Mouse (Mus musculus) C2C12 (cell line): ENCODE data around the gene Spata2. TPM values are rescaled to one million over a fixed set of nuclear protein-coding genes. Genes with fewer than 3 reads are reported as not detected.

ENCODE experiments used
- H3K27me3 ChIP-seq: one replicate; pipeline ENCODE4 v1.6.1; 2011; ENCODE audit not compliant: control insufficient read depth, insufficient read depth, insufficient read length
- H3K36me3 ChIP-seq: one replicate; pipeline ENCODE4 v1.6.1; 2011; ENCODE audit not compliant: control insufficient read depth, insufficient read depth
- H3K4me3 ChIP-seq: one replicate; pipeline ENCODE4 v1.5.1; 2011; ENCODE audit warnings: mild to moderate bottlenecking, control low read depth; ENCODE audit not compliant: poor library complexity, insufficient read depth, severe bottlenecking
- H3K79me2 ChIP-seq: one replicate; pipeline ENCODE4 v1.6.1; 2011; ENCODE audit not compliant: control insufficient read depth, insufficient read depth
- H3K79me3 ChIP-seq: one replicate; pipeline ENCODE4 v1.6.1; 2011; ENCODE audit warnings: low read depth, control low read depth
- H3ac ChIP-seq: one replicate; pipeline ENCODE3; 2011; ENCODE audit warnings: low read depth; ENCODE audit not compliant: control insufficient read depth, insufficient read length
- CEBPB ChIP-seq: IDR thresholded peaks from one replicate; pipeline ENCODE4 v1.6.1; 2011; ENCODE audit warnings: low read depth, mild to moderate bottlenecking, control low read depth, moderate library complexity
- CTCF ChIP-seq: IDR thresholded peaks from one replicate; pipeline ENCODE4 v1.5.1; 2011; ENCODE audit not compliant: control insufficient read depth, insufficient read depth, insufficient read length
- FOSL1 ChIP-seq: IDR thresholded peaks from one replicate; pipeline ENCODE4 v1.8.0; 2011; ENCODE audit warnings: mild to moderate bottlenecking, low read length; ENCODE audit not compliant: poor library complexity, insufficient read depth, severe bottlenecking
- MAX ChIP-seq: IDR thresholded peaks from one replicate; pipeline ENCODE4 v1.6.1; 2011; ENCODE audit warnings: mild to moderate bottlenecking, control low read depth
- MYOD1 ChIP-seq: IDR thresholded peaks from one replicate; pipeline ENCODE4 v1.6.1; 2011; ENCODE audit warnings: low read depth; ENCODE audit not compliant: control insufficient read depth, insufficient read length
- MYOG ChIP-seq: IDR thresholded peaks from one replicate; pipeline ENCODE4 v1.6.1; 2011; ENCODE audit not compliant: control insufficient read depth, insufficient read length; ENCODE audit errors: extremely low read depth
- USF1 ChIP-seq: IDR thresholded peaks from one replicate; pipeline ENCODE4 v1.6.1; 2011; ENCODE audit warnings: low read depth, mild to moderate bottlenecking, control low read depth, moderate library complexity
- polyA plus RNA-seq: library from polyadenylated mRNA; unstranded; fragments of >200 nt; fragmentation: generic; extraction: Trizol; gene quantifications from one replicate; pipeline ENCODE4 v1.2.1, GENCODE M21; 2012; ENCODE audit warnings: missing spikeins

Spata2 gene
- polyA plus RNA-seq, 1 experiment, result 10.4 TPM

DNA sequence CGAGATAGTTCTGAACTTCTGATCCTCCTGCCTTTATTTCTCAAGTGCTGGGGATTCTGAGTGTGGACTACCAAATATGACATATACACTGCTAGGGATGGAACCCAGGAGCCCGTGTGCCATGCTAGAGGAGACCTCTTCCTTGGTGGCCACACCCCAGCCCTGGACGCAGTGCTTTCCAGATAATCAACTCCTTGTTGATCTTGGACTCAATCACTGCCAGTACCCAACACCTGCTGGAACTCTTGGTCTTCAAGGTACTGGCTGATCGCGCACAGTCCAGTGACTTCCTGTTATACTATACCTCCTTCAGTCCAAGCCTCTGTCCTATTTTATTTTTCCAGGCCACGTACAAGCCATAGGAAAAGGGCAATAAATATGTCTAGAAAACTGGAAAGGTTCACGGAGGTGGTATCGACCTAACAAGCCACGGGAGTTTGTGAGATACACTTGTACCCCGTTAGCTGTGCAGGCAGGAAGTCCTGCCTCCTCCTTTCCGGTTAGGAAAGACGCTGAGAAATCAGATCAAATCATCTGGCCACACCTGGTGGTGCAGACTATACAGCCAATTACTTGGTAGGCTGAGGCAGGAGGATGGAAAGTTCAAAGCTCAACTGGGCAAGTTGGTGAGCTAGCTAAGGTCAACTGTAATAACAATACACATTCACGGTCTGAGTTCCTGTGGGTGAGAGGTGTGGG, 10.0 kb upstream of the Spata2 start:
- H3K79me3 ChIP-seq, result peaks cover 35% of the 10 kb centered on the region
- H3K79me2 ChIP-seq, result peaks cover 43% of the 10 kb centered on the region
- H3K4me3 ChIP-seq, result peak overlapping the region; percentile 89
- H3K27me3 ChIP-seq, result no peaks in the 10 kb centered on the region
- peaks cover 20% of the 10 kb centered on the region for H3K36me3 ChIP-seq
- TF ChIP-seq MAX (no peak), MYOD1 (no peak), FOSL1 (no peak), USF1 (no peak), CTCF (no peak), CEBPB (no peak), MYOG (no peak)
- peak overlapping the region; percentile 31 for H3ac ChIP-seq

DNA sequence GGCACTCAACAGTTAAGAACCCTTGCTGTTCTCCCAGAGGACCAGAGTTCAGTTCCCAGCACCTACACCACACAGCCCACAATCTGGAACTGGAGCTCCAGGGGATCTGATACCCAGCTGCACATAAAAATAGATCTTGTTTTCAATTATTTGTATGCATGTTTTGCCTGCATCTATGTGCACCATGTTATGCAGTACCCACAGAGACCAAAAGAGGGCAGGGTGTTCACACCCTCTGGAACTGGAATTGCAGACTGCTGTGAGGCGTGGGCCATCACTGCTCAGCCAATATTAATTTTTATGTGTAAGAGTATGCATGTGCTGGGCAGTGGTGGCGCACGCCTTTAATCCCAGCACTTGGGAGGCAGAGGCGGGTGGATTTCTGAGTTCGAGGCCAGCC, 4.6 kb upstream of the Spata2 start:
- TF ChIP-seq CTCF (no peak), MYOD1 (no peak), FOSL1 (no peak)
- Histone ChIP-seq H3ac (no peak overlapping the region), H3K36me3 (no peaks in the 10 kb centered on the region), H3K4me3 (no peak overlapping the region), H3K79me2 (peaks cover 14% of the 10 kb centered on the region), H3K27me3 (no peaks in the 10 kb centered on the region), H3K79me3 (peaks cover 7% of the 10 kb centered on the region)

- H3K79me2 ChIP-seq, result peaks cover 22% of the 10 kb centered on the region
- no peaks in the 10 kb centered on the region for H3K27me3 ChIP-seq
- H3ac ChIP-seq, result no peak overlapping the region
- TF ChIP-seq MAX (no peak), MYOG (no peak), CEBPB (no peak), CTCF (no peak), FOSL1 (no peak), MYOD1 (no peak), USF1 (no peak)
- H3K4me3 ChIP-seq, result no peak overlapping the region
- no peaks in the 10 kb centered on the region for H3K36me3 ChIP-seq
- peaks cover 15% of the 10 kb centered on the region for H3K79me3 ChIP-seq
Measured at GRCm38 (mm10) chr2:167496437-167496836, 3.8 kb upstream of the Spata2 start.

GRCm38 (mm10) chr2:167491757-167492708, 654 bp downstream of the Spata2 start, which contains the start of gene Rnf114:
TSS of gene Rnf114 (plus strand) at chr2:167492645.
- Histone ChIP-seq H3K79me3 (peaks cover 58% of the 10 kb centered on the region), H3K4me3 (peak within 1 kb of the TSS; percentile 97), H3K36me3 (peaks cover 13% of the 10 kb centered on the region), H3K27me3 (no peaks in the 10 kb centered on the region), H3ac (peak within 1 kb of the TSS; percentile 93), H3K79me2 (peaks cover 67% of the 10 kb centered on the region)
- TF ChIP-seq MAX (no peak), CEBPB (no peak)

DNA sequence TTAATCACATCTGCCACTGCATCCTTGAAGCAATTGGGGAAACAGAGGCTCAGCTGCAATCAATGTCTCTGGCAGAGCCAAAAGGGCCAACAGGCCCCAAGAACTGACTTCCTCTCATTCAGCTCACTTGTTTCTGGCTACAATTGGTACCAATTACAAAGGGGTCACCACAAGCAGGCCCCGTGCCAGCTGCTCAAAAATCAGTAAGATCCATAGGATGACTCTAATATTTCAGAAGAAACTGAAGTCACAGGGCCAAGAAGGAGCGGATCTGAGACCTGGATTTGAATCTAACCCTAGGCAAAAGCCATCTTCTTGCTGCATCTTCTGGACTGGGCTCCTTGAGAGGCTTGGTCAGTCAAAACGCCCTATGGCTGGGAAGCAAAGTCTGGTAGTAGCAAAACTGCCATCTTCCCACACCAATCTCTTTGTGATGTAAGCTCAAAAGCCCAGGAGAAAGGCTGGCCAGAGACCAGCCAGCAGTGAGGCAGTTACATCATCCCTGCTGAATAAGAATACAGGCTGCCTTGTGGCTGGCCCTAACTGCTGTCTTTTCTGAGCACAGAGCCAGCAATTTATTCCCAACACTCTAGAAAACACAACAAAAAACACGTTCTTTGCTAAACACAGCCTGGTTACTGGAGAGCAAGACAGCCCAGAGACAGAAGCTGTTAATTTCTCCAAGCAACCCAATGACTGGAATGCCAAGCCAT, 1.7 kb downstream of the Spata2 start:
- H3K79me2 ChIP-seq, result peaks cover 77% of the 10 kb centered on the region
- peak overlapping the region; percentile 40 for H3ac ChIP-seq
- H3K79me3 ChIP-seq, result peaks cover 66% of the 10 kb centered on the region
- TF ChIP-seq MYOG (no peak), CEBPB (no peak), FOSL1 (no peak), USF1 (no peak), MYOD1 (no peak), CTCF (no peak), MAX (no peak)
- H3K4me3 ChIP-seq, result peak overlapping the region; percentile 97
- peaks cover 13% of the 10 kb centered on the region for H3K36me3 ChIP-seq
- H3K27me3 ChIP-seq, result no peaks in the 10 kb centered on the region

- Histone ChIP-seq H3ac (no peak overlapping the region), H3K79me2 (peaks cover 97% of the 10 kb centered on the region), H3K79me3 (peaks cover 80% of the 10 kb centered on the region), H3K27me3 (no peaks in the 10 kb centered on the region), H3K4me3 (no peak overlapping the region), H3K36me3 (peaks cover 35% of the 10 kb centered on the region)
- TF ChIP-seq MYOD1 (no peak), MYOG (no peak), CTCF (no peak), MAX (no peak), FOSL1 (no peak), CEBPB (no peak), USF1 (no peak)
Measured at GRCm38 (mm10) chr2:167487994-167488393, 4.7 kb downstream of the Spata2 start.
